Mouse (Mus musculus): ENCODE data around the gene Shank1. TPM values are rescaled to one million over a fixed set of nuclear protein-coding genes. Genes with fewer than 3 reads are reported as not detected.

The Shank1 gene
- total RNA-seq, 4 experiments from 2014 or later: 9.3 to 17.6 (median 14.3) TPM

- DNase-seq: peak; percentile 89
These were observed 64.0 kb downstream of the Shank1 start for GRCm38 (mm10) chr7:44373889-44374652.

GRCm38 (mm10) chr7:44374756-44375155, 64.7 kb downstream of the Shank1 start:
- DNase-seq: no peak

GRCm38 (mm10) chr7:44375207-44375606, 65.2 kb downstream of the Shank1 start:
- DNase-seq: no peak

- DNase-seq: no peak
These were observed 65.7 kb downstream of the Shank1 start for GRCm38 (mm10) chr7:44375793-44376192.

- DNase-seq: no peak
These were observed 68.2 kb downstream of the Shank1 start for GRCm38 (mm10) chr7:44378290-44378689.

- DNase-seq: no peak
These were observed 72.5 kb downstream of the Shank1 start for GRCm38 (mm10) chr7:44382541-44382940.

- peak; percentile 58 for DNase-seq
These were observed 74.1 kb downstream of the Shank1 start, which contains the start of gene Syt3 for GRCm38 (mm10) chr7:44383980-44384715. Gene Syt3, plus strand, starts transcription at chr7:44384102.

GRCm38 (mm10) chr7:44384716-44385059, 74.6 kb downstream of the Shank1 start:
- no peak for DNase-seq

GRCm38 (mm10) chr7:44385720-44386119, 75.7 kb downstream of the Shank1 start, which contains the start of gene 1700008O03Rik:
Gene 1700008O03Rik, minus strand, starts transcription at chr7:44385820.
- DNase-seq: no peak

GRCm38 (mm10) chr7:44391831-44392230, 81.8 kb downstream of the Shank1 start:
- no peak for DNase-seq

GRCm38 (mm10) chr7:44392341-44392740, 82.3 kb downstream of the Shank1 start:
- DNase-seq: no peak

- DNase-seq: no peak
These were observed 83.2 kb downstream of the Shank1 start for GRCm38 (mm10) chr7:44393284-44393683.

- no peak for DNase-seq
These were observed 88.5 kb downstream of the Shank1 start for GRCm38 (mm10) chr7:44398570-44398969.

- no peak for DNase-seq
These were observed 91.6 kb downstream of the Shank1 start for GRCm38 (mm10) chr7:44401673-44402072.

GRCm38 (mm10) chr7:44405346-44406014, 95.4 kb downstream of the Shank1 start:
- DNase-seq: peak; percentile 90

- no peak for DNase-seq
These were observed 95.9 kb downstream of the Shank1 start for GRCm38 (mm10) chr7:44406015-44406355.

Other genes with a start within 250 kb of the Shank1 start
- 1 to 10 TPM in 1 of 4 experiments, not detected in 3; 1.1 TPM for gene Klk1b21, start 207.9 kb upstream of the Shank1 start, total RNA-seq (2022)
- not detected for gene Klk1b22, start 197.6 kb upstream of the Shank1 start, total RNA-seq (2022)
- not detected for gene Klk1b16, start 173.5 kb upstream of the Shank1 start, total RNA-seq (2022)
- under 1 TPM in 2 of 4 experiments, not detected in 2; 0.29 to 0.91 TPM for gene Klk1b24, start 122.0 kb upstream of the Shank1 start, total RNA-seq (2022)
- gene Klk1b3, start 112.1 kb upstream of the Shank1 start, total RNA-seq (2022): not detected
- gene Klk1b4, start 102.8 kb upstream of the Shank1 start, total RNA-seq (2022): not detected
- gene Klk1b5, start 94.3 kb upstream of the Shank1 start, total RNA-seq (2022): not detected
- 1 to 10 TPM in 1 of 4 experiments, under 1 TPM in 2, not detected in 1; 0.78 to 1.2 (median 0.89) TPM for gene Klk1, start 84.9 kb upstream of the Shank1 start, total RNA-seq (2022)
- not detected for gene Gm36864, start 74.1 kb upstream of the Shank1 start, total RNA-seq (2022)
- gene 1700028J19Rik, start 63.6 kb upstream of the Shank1 start, total RNA-seq (2022): 1 to 10 TPM in 1 of 4 experiments, under 1 TPM in 3; 0.68 to 1.2 (median 0.96) TPM
- 100 to 1,000 TPM in 3 of 4 experiments, 10 to 100 TPM in 1; 71.9 to 151 (median 133) TPM for gene 2410002F23Rik, start 63.5 kb upstream of the Shank1 start, total RNA-seq (2022)
- gene Acp4, start 52.9 kb upstream of the Shank1 start, total RNA-seq (2022): not detected
- not detected for gene Gm15517, start 48.8 kb upstream of the Shank1 start, total RNA-seq (2022)
- gene Clec11a, start 3.4 kb upstream of the Shank1 start, total RNA-seq (2022): 1 to 10 TPM; 4.1 to 6.0 (median 5.1) TPM
- gene Syt3, start 73.8 kb downstream of the Shank1 start, total RNA-seq (2022): 10 to 100 TPM in 1 of 4 experiments, 1 to 10 TPM in 3; 4.9 to 11.1 (median 7.6) TPM
- 1 to 10 TPM in 3 of 4 experiments, under 1 TPM in 1; 0.73 to 2.2 (median 1.4) TPM for gene 1700008O03Rik, start 75.6 kb downstream of the Shank1 start, total RNA-seq (2022)
- gene Lrrc4b, start 118.8 kb downstream of the Shank1 start, total RNA-seq (2022): 10 to 100 TPM in 2 of 4 experiments, 1 to 10 TPM in 2; 6.4 to 15.4 (median 9.8) TPM
- 1 to 10 TPM in 3 of 4 experiments, under 1 TPM in 1; 0.73 to 2.0 (median 1.4) TPM for gene Aspdh, start 155.1 kb downstream of the Shank1 start, total RNA-seq (2022)
- gene Josd2, start 157.7 kb downstream of the Shank1 start, total RNA-seq (2022): 10 to 100 TPM; 43.7 to 56.5 (median 46.9) TPM
- 100 to 1,000 TPM in 3 of 4 experiments, 10 to 100 TPM in 1; 99.0 to 119 (median 110) TPM for gene Emc10, start 186.3 kb downstream of the Shank1 start, total RNA-seq (2022)
- gene Fam71e1, start 186.3 kb downstream of the Shank1 start, total RNA-seq (2022): 10 to 100 TPM in 3 of 4 experiments, 1 to 10 TPM in 1; 10.0 to 15.5 (median 13.0) TPM
- under 1 TPM in 2 of 4 experiments, not detected in 2; 0.07 to 0.08 TPM for gene Mybpc2, start 214.4 kb downstream of the Shank1 start, total RNA-seq (2022)
- gene Spib, start 221.8 kb downstream of the Shank1 start, total RNA-seq (2022): under 1 TPM; 0.32 to 0.77 (median 0.43) TPM
- 10 to 100 TPM; 10.9 to 18.6 (median 15.9) TPM for gene Pold1, start 238.6 kb downstream of the Shank1 start, total RNA-seq (2022)
- 100 to 1,000 TPM in 3 of 4 experiments, 10 to 100 TPM in 1; 94.3 to 153 (median 129) TPM for gene Nr1h2, start 243.7 kb downstream of the Shank1 start, total RNA-seq (2022)

Data from adrenal gland, adult 8-10 months (tissue).